Mouse (Mus musculus): ENCODE data around the gene Prkd3. TPM values are rescaled to one million over a fixed set of nuclear protein-coding genes. Genes with fewer than 3 reads are reported as not detected.

Prkd3 gene
- polyA plus RNA-seq, 1 experiment from 2014 or later, result 23.9 TPM

DNA sequence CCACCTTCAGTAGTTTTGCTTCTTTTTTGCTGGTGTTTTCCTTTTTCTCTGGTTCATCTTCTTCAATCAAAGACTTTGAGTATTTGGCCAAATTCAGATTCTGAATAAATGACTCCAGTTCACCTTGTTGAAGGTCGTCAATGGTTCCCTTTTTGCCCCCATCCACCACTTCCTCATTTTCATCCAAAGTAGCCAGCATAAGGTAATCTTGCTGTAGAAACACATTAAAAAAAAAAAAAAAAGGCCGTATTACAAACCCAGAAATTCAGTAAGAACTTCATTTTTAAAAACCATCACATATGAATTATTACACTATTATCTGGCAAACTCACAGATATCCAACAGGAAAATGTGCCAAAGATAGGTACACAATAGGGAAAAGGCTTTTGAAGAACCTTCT is 84.8 kb downstream of the Prkd3 start:
- Histone ChIP-seq H3K9ac (peak overlapping the region; percentile 91), H3K9me3 (no peaks in the 10 kb centered on the region), H3K4me2 (peak overlapping the region; percentile 81), H3K4me1 (peaks cover 26% of the 10 kb centered on the region), H3K27me3 (replicated peaks) (no peaks in the 10 kb centered on the region), H3K36me3 (peaks cover 60% of the 10 kb centered on the region), H3K27ac (replicated peaks) (no peak overlapping the region), H3K4me3 (peak overlapping the region; percentile 95)
- whole genome bisulfite sequencing, result 66% methylated on average over 2 of the region's 2 CpGs
- ATAC-seq (ENCODE audit: extremely low read depth, insufficient number of reproducible peaks, low FRiP score, low TSS enrichment), result no peak

DNA sequence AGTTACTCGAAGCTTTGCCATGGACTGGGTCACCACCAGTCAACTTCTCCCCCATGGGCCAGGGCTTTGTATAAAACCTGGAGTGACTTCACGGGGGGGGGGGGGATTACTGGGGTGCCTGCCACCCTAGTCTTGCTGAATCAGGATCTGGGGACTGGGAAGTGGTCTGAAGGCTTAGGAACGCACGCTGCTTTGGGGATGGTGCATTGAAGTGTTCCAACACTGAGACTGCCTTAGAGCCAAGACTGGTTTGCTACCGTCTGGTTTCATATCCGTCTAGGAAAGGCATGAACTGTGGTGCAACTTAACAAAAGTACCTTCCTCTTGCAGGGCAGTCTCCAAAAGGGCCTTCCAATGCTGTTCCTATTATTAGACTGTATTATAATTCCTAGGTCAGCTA is 102.9 kb downstream of the Prkd3 start:
- no peak for ATAC-seq (ENCODE audit: extremely low read depth, insufficient number of reproducible peaks, low FRiP score, low TSS enrichment)
- Histone ChIP-seq H3K36me3 (peaks cover 44% of the 10 kb centered on the region), H3K9ac (peak overlapping the region; percentile 89), H3K27me3 (replicated peaks) (no peaks in the 10 kb centered on the region), H3K4me3 (peak overlapping the region; percentile 70), H3K4me2 (peak overlapping the region; percentile 83), H3K9me3 (no peaks in the 10 kb centered on the region), H3K27ac (replicated peaks) (0 out of 2 replicates have a peak overlapping the region, but pooled peaks have one; percentile 20), H3K4me1 (peaks cover 19% of the 10 kb centered on the region)
- 44% methylated on average over 6 of the region's 6 CpGs for WGBS

- Histone ChIP-seq H3K4me2 (peak overlapping the region; percentile 83), H3K27ac (replicated peaks) (peak overlapping the region; percentile 91), H3K27me3 (replicated peaks) (no peaks in the 10 kb centered on the region), H3K4me3 (peak overlapping the region; percentile 70), H3K9ac (peak overlapping the region; percentile 89), H3K4me1 (peaks cover 23% of the 10 kb centered on the region), H3K36me3 (peaks cover 37% of the 10 kb centered on the region), H3K9me3 (no peaks in the 10 kb centered on the region)
- ATAC-seq (ENCODE audit: extremely low read depth, insufficient number of reproducible peaks, low FRiP score, low TSS enrichment), result no peak
- 2% methylated on average over 11 of the region's 11 CpGs for WGBS
Observed at GRCm38 (mm10) chr17:78916899-78917298, 103.7 kb downstream of the Prkd3 start.

DNA sequence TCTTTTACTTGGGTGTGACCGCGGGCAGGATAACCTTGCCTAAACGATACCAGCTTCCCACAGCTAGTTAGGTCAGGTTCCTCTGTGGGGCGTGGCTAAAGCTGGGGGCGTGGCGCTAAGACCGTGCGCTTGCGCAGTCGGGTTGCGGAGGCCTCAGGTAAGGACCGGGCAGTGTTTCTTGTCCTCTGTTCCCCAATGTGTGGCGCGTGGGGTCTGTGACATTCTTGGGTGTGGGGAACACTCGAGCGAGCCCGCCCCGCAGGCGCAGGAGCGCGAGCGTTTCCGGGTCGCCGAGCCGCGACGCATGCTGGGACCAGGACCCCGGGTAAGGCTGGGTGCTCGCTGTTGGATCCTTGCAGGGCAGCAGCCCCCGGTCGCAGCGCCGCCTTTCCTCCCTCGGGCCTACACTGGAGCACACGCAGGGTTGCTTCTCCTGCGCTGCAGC is 104.2 kb downstream of the Prkd3 start, which contains the start of gene Cebpzos:
Cebpzos (plus strand) TSS at position 132 of the 445 bp plus-strand sequence.
- no peaks in the 10 kb centered on the region for H3K9me3 ChIP-seq
- H3K27ac ChIP-seq (replicated peaks), result peak within 1 kb of the TSS; percentile 91
- no peaks in the 10 kb centered on the region for H3K27me3 ChIP-seq (replicated peaks)
- peak within 1 kb of the TSS; percentile 83 for H3K4me2 ChIP-seq
- WGBS, result under 1% methylated on average over 37 of the region's 37 CpGs
- H3K9ac ChIP-seq, result peak within 1 kb of the TSS; percentile 89
- peak within 1 kb of the TSS; percentile 70 for H3K4me3 ChIP-seq
- H3K36me3 ChIP-seq, result peaks cover 32% of the 10 kb centered on the region
- ATAC-seq (ENCODE audit: extremely low read depth, insufficient number of reproducible peaks, low FRiP score, low TSS enrichment), result peak; percentile 96
- H3K4me1 ChIP-seq, result peaks cover 23% of the 10 kb centered on the region

GRCm38 (mm10) chr17:78915772-78916171 is 104.8 kb downstream of the Prkd3 start:
- H3K4me2 ChIP-seq, result peak overlapping the region; percentile 83
- ATAC-seq (ENCODE audit: extremely low read depth, insufficient number of reproducible peaks, low FRiP score, low TSS enrichment), result no peak

DNA sequence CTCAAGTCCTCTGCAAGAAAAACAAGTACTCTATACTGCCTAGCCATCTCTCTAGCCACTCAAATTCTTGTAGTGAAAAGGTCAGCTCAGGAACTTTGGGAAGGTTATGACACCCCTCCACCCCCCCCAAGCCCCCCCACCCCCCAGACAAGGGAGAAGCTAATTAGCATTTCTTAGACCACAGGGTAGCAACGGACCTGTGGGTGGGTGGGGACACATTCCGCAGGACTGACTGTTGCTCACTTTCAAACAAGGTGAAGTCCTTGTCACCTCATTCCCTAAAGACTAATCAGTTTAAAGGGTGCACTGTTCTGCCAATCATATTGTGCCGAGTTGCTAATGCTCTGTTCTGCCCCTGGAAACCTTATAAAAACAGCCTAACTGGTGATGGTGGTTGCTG is 106.7 kb downstream of the Prkd3 start:
- H3K9ac ChIP-seq, result no peak overlapping the region
- peaks cover 10% of the 10 kb centered on the region for H3K36me3 ChIP-seq
- H3K4me3 ChIP-seq, result no peak overlapping the region
- H3K4me2 ChIP-seq, result no peak overlapping the region
- no peak for ATAC-seq (ENCODE audit: extremely low read depth, insufficient number of reproducible peaks, low FRiP score, low TSS enrichment)
- peaks cover 23% of the 10 kb centered on the region for H3K4me1 ChIP-seq
- no peak overlapping the region for H3K27ac ChIP-seq (replicated peaks)
- 68% methylated on average over 3 of the region's 3 CpGs for WGBS
- H3K27me3 ChIP-seq (replicated peaks), result no peaks in the 10 kb centered on the region
- no peaks in the 10 kb centered on the region for H3K9me3 ChIP-seq

More at GRCm38 (mm10) chr17:78915772-78916171, 104.8 kb downstream of the Prkd3 start:
- H3K27ac ChIP-seq (replicated peaks), result peak overlapping the region; percentile 91
- H3K4me1 ChIP-seq, result peaks cover 23% of the 10 kb centered on the region
- H3K27me3 ChIP-seq (replicated peaks), result no peaks in the 10 kb centered on the region
- H3K36me3 ChIP-seq, result peaks cover 27% of the 10 kb centered on the region
- WGBS, result 51% methylated on average over 6 of the region's 6 CpGs
- H3K9ac ChIP-seq, result peak overlapping the region; percentile 89
- peak overlapping the region; percentile 70 for H3K4me3 ChIP-seq
- H3K9me3 ChIP-seq, result no peaks in the 10 kb centered on the region

- 0 out of 2 replicates have a peak overlapping the region, but pooled peaks have one; percentile 8 for H3K27ac ChIP-seq (replicated peaks)
- ATAC-seq (ENCODE audit: extremely low read depth, insufficient number of reproducible peaks, low FRiP score, low TSS enrichment), result no peak
- peak overlapping the region; percentile 62 for H3K9ac ChIP-seq
- 20% methylated on average over 6 of the region's 6 CpGs for WGBS
- H3K27me3 ChIP-seq (replicated peaks), result no peaks in the 10 kb centered on the region
- H3K4me1 ChIP-seq, result peaks cover 20% of the 10 kb centered on the region
- peak overlapping the region; percentile 50 for H3K4me3 ChIP-seq
- H3K4me2 ChIP-seq, result peak overlapping the region; percentile 71
- H3K36me3 ChIP-seq, result 0 out of 2 replicates have a peak, but pooled peaks cover 1% of the 10 kb centered on the region
- no peaks in the 10 kb centered on the region for H3K9me3 ChIP-seq
Observed at GRCm38 (mm10) chr17:78912861-78913281, 107.7 kb downstream of the Prkd3 start.

DNA sequence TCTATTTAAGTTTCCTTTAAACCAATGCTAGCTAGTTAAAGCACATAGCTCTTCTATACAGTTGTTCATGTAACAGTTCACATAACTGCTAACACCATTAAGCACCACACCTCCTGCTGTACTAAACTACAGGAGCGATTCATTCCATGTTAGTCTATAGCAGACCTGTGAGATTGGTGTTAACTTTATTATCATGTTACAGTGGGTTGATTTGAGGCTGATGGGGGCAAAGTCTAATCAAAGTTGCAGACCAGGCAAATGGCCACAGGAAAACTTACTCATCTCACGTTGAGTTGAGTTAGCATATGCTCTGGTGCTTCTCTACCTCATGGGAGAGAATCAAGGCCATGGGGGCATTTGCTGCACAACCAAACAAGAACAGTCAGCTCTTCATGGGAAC is 111.2 kb downstream of the Prkd3 start:
- WGBS, result 66% methylated on average over 2 of the region's 2 CpGs

DNA sequence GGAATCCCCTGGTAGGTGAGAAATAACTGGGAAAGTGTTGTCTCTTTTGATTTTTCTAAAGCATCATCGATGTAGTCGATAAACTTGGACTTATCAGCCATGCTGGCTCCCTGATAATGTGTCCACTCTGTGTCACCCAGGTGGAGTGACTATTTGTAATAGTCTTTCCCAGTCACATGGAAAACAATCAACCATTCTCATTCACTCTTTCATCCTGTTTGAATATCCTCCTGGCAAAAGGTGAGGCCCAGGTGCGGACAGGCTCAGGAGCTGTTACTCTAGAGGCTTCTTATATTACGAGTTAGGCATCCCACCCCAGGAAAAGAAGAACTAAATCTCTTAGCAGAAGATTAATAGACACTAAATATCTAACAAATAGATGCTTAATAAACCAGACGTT is 113.7 kb downstream of the Prkd3 start, which contains the start of gene Sult6b1:
Sult6b1 (minus strand) TSS at position 101 of the 400 bp plus-strand sequence.
- Histone ChIP-seq H3K9me3 (no peaks in the 10 kb centered on the region), H3K4me3 (no peak within 1 kb of the TSS), H3K27me3 (replicated peaks) (no peaks in the 10 kb centered on the region), H3K9ac (no peak within 1 kb of the TSS), H3K27ac (replicated peaks) (no peak within 1 kb of the TSS), H3K36me3 (no peaks in the 10 kb centered on the region), H3K4me1 (no peaks in the 10 kb centered on the region), H3K4me2 (no peak within 1 kb of the TSS)
- 79% methylated on average over 5 of the region's 5 CpGs for WGBS
- no peak for ATAC-seq (ENCODE audit: extremely low read depth, insufficient number of reproducible peaks, low FRiP score, low TSS enrichment)

More for the DNA sequence above, 111.2 kb downstream of the Prkd3 start:
- no peak overlapping the region for H3K4me2 ChIP-seq
- H3K36me3 ChIP-seq, result no peaks in the 10 kb centered on the region
- H3K27ac ChIP-seq (replicated peaks), result no peak overlapping the region
- no peak overlapping the region for H3K4me3 ChIP-seq
- no peak overlapping the region for H3K9ac ChIP-seq
- H3K27me3 ChIP-seq (replicated peaks), result no peaks in the 10 kb centered on the region
- no peak for ATAC-seq (ENCODE audit: extremely low read depth, insufficient number of reproducible peaks, low FRiP score, low TSS enrichment)
- no peaks in the 10 kb centered on the region for H3K9me3 ChIP-seq
- H3K4me1 ChIP-seq, result 0 out of 2 replicates have a peak, but pooled peaks cover 5% of the 10 kb centered on the region

- ATAC-seq (ENCODE audit: extremely low read depth, insufficient number of reproducible peaks, low FRiP score, low TSS enrichment), result no peak
- 62% methylated on average over 2 of the region's 2 CpGs for WGBS
- Histone ChIP-seq H3K4me2 (no peak overlapping the region), H3K4me1 (no peaks in the 10 kb centered on the region), H3K36me3 (no peaks in the 10 kb centered on the region), H3K9ac (no peak overlapping the region), H3K4me3 (no peak overlapping the region), H3K9me3 (0 out of 2 replicates have a peak, but pooled peaks cover 4% of the 10 kb centered on the region), H3K27me3 (replicated peaks) (0 out of 2 replicates have a peak, but pooled peaks cover 3% of the 10 kb centered on the region), H3K27ac (replicated peaks) (no peak overlapping the region)
Observed at GRCm38 (mm10) chr17:78903158-78903557, 117.5 kb downstream of the Prkd3 start.
